Mouse (Mus musculus): Measurements from ENCODE around the gene Pi4k2a.

- TF ChIP-seq CTCF (IDR thresholded peaks at IDR 0.05), result no peak
- TF ChIP-seq EP300 (IDR thresholded peaks at IDR 0.05), result no peak
These were observed 38.9 kb upstream of the Pi4k2a start for GRCm38 (mm10) chr19:42051351-42051750.

All from lung, postnatal 0 days (tissue).